Mouse (Mus musculus): ENCODE measurements around the gene Nedd9.

DNA sequence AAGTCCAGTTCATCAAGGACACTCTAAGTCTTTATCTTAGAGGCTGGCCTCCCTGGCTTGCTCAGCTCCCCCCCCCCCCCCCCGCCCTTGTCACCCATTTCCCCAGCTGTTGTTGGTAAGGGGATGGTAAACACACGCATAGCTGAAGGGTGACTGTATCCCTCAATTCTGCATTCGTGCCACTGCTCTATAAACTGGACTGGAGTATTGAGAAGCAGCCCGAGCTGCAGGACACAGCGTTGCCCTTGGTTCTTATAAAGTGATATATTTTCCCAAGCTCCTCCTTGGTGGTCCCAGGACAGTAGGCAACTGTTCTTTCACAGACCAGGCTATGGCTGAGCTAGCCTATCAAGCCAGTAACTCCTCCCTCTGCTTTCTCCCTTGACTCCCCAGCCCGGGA is 85.4 kb downstream of the Nedd9 start:
- no peak for TF ChIP-seq GATA1 (IDR thresholded peaks at IDR 0.05; ENCODE audit: low read length)
- TF ChIP-seq TAL1 (IDR thresholded peaks at IDR 0.05; ENCODE audit: low read length): no peak
